Mouse (Mus musculus) bone marrow macrophage, adult 2 months (primary cell): Measurements from ENCODE around the gene Rpa2.

ENCODE experiments used
- CTCF ChIP-seq: IDR thresholded peaks from 2 replicates; pipeline ENCODE4 v1.5.1; 2012; ENCODE audit warnings: low read depth, mild to moderate bottlenecking, low read length, moderate library complexity
- POLR2A ChIP-seq: IDR thresholded peaks from 2 replicates; pipeline ENCODE4 v1.6.1; 2012; ENCODE audit warnings: mild to moderate bottlenecking, low read depth, low read length, borderline replicate concordance

DNA sequence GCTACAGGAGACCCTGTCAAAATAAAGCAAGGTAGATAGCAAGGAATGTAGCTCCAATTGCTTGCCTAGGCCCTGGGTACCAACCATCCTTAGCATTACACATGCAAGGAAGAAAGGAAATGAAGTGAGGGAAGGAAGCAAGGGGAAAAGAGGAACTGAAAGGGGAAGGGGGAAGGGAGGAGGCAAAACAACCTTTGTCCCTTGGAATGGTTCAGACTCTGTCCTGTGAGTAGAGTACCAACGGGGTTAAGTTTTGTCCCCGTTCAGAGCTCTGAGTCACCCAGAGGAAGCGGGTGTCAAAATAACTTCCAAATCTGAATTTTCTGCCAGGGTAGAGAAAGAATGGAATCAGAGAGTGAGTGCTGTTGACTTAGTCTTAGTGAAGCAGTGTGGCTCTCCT lies 7.8 kb upstream of the Rpa2 start:
- TF ChIP-seq CTCF, result no peak
- no peak for TF ChIP-seq POLR2A
